ENCODE assay signal across 10 mouse cellular contexts in the genomic region with DNA sequence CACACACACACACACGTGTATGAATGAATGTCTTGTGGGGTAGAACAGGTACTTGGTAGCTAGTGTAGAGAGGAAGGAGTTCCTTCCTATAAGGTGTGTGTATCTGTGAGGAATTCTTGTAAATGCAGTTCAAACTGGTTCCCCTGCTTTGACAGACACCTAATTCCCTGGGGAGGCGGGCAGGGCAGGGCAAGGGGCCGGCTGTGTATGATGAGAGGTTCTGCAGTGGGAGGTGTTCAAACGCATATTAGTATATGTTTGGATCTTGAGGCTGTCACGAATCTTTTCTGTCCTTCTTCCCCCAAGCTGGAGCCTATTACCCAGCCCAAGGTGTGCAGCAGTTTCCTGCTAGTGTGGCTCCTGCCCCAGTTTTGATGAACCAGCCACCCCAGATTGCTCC. TPM values are rescaled to one million over a fixed set of nuclear protein-coding genes. Genes with fewer than 3 reads are reported as not detected.
DNase-seq lines count a peak whose midpoint lies in the region; ATAC-seq and TF ChIP-seq lines count a peak whose summit lies in the region.
"Had no signal": no experiment of that assay in that cellular context is flagged by ENCODE, and none has a peak within 500 bp of the region (broad histone marks: within the 10 kb centered on the region; RNA-seq: fewer than 3 reads in every experiment).

No protein-coding gene starts in this region.

- peaks cover 34% of the 10 kb centered on the region for H3K4me1 ChIP-seq in heart, embryonic 15.5 days (replicated peaks)
- H3K4me1 ChIP-seq in megakaryocyte, embryonic 14.5 days, result peaks cover 85% of the 10 kb centered on the region
- H3K4me1 ChIP-seq in limb, embryonic 15.5 days, result peaks cover 28% of the 10 kb centered on the region
- H3K4me1 ChIP-seq in kidney, embryonic 15.5 days, result peaks cover 27% of the 10 kb centered on the region
- H3K4me1 ChIP-seq in forebrain, postnatal 0 days (ENCODE audit: insufficient read depth), result peaks cover 6% of the 10 kb centered on the region; the same call in 1 of the 2 replicates

- intact Hi-C loops in heart, postnatal 25 days (cut with DNase I), result no loop called here

- no peak for DNase-seq in heart, postnatal 25 days (ENCODE audit: low spot score)
- DNase-seq in forebrain, postnatal 0 days, result no peak

- H3K36me3 ChIP-seq in heart, embryonic 15.5 days, result peaks cover 74% of the 10 kb centered on the region
- peaks cover 84% of the 10 kb centered on the region for H3K36me3 ChIP-seq in megakaryocyte, embryonic 14.5 days (replicated peaks; ENCODE audit: low read length)
- peaks cover 77% of the 10 kb centered on the region for H3K36me3 ChIP-seq in limb, embryonic 15.5 days
- H3K36me3 ChIP-seq in kidney, embryonic 15.5 days, result peaks cover 81% of the 10 kb centered on the region
- peaks cover 76% of the 10 kb centered on the region for H3K36me3 ChIP-seq in forebrain, postnatal 0 days (ENCODE audit: insufficient read depth)

- no peak overlapping the region for H3K4me3 ChIP-seq in heart, embryonic 15.5 days
- H3K4me3 ChIP-seq in megakaryocyte, embryonic 14.5 days (replicated peaks), result peak overlapping the region; percentile 24
- no peak overlapping the region for H3K4me3 ChIP-seq in limb, embryonic 15.5 days
- H3K4me3 ChIP-seq in kidney, embryonic 15.5 days (replicated peaks), result no peak overlapping the region
- H3K4me3 ChIP-seq in forebrain, postnatal 0 days (ENCODE audit: low read depth, low read length), result no peak overlapping the region
- H3K4me3 ChIP-seq: forebrain, embryonic 13.5 days; neural tube, embryonic 13.5 days had no signal

- no peak for ATAC-seq in heart, embryonic 15.5 days (replicated peaks; ENCODE audit: insufficient number of reproducible peaks, insufficient read depth, low FRiP score, low read depth)
- no peak for ATAC-seq in megakaryocyte, adult 5-6 weeks (ENCODE audit: poor library complexity, severe bottlenecking)
- no peak for ATAC-seq in limb, embryonic 15.5 days (ENCODE audit: insufficient number of reproducible peaks, low FRiP score, low TSS enrichment, low read depth)
- no peak for ATAC-seq in kidney, embryonic 15.5 days (replicated peaks; ENCODE audit: low FRiP score)
- no peak for ATAC-seq in forebrain, postnatal 0 days
- ATAC-seq: forebrain, embryonic 13.5 days; midbrain, embryonic 16.5 days had no signal

- no peaks in the 10 kb centered on the region for H3K9me3 ChIP-seq in heart, embryonic 15.5 days (replicated peaks)
- H3K9me3 ChIP-seq in megakaryocyte, embryonic 14.5 days, result no peaks in the 10 kb centered on the region
- no peaks in the 10 kb centered on the region for H3K9me3 ChIP-seq in limb, embryonic 15.5 days
- H3K9me3 ChIP-seq in kidney, embryonic 15.5 days (replicated peaks), result no peaks in the 10 kb centered on the region
- no peaks in the 10 kb centered on the region for H3K9me3 ChIP-seq in forebrain, postnatal 0 days (ENCODE audit: low read length)
- H3K9me3 ChIP-seq: forebrain, embryonic 13.5 days; neural tube, embryonic 13.5 days had no signal

- 83% methylated on average over 5 of the region's 5 CpGs for WGBS in heart, embryonic 15.5 days
- WGBS in limb, embryonic 15.5 days, result 71% methylated on average over 5 of the region's 5 CpGs
- WGBS in kidney, embryonic 15.5 days, result 83% methylated on average over 5 of the region's 5 CpGs
- WGBS in forebrain, postnatal 0 days, result 89% methylated on average over 5 of the region's 5 CpGs

- H3K27me3 ChIP-seq in heart, embryonic 15.5 days, result no peaks in the 10 kb centered on the region
- no peaks in the 10 kb centered on the region for H3K27me3 ChIP-seq in megakaryocyte, embryonic 14.5 days (replicated peaks)
- no peaks in the 10 kb centered on the region for H3K27me3 ChIP-seq in limb, embryonic 15.5 days
- H3K27me3 ChIP-seq in kidney, embryonic 15.5 days, result no peaks in the 10 kb centered on the region
- no peaks in the 10 kb centered on the region for H3K27me3 ChIP-seq in forebrain, postnatal 0 days (ENCODE audit: insufficient read depth, low read length)
- H3K27me3 ChIP-seq: forebrain, embryonic 13.5 days; neural tube, embryonic 13.5 days had no signal

- no peak for TF ChIP-seq CTCF in forebrain, postnatal 0 days (IDR thresholded peaks at IDR 0.05; ENCODE audit: low read depth)

- H3K4me2 ChIP-seq in heart, embryonic 15.5 days, result no peak overlapping the region
- no peak overlapping the region for H3K4me2 ChIP-seq in limb, embryonic 15.5 days
- H3K4me2 ChIP-seq in kidney, embryonic 15.5 days, result no peak overlapping the region
- no peak overlapping the region for H3K4me2 ChIP-seq in forebrain, postnatal 0 days (ENCODE audit: low read depth)
- H3K4me2 ChIP-seq: forebrain, embryonic 13.5 days; neural tube, embryonic 13.5 days had no signal

- peak overlapping the region; percentile 29 for H3K27ac ChIP-seq in heart, embryonic 15.5 days
- 0 out of 2 replicates have a peak overlapping the region, but pooled peaks have one; percentile 43 for H3K27ac ChIP-seq in limb, embryonic 15.5 days
- H3K27ac ChIP-seq in kidney, embryonic 15.5 days, result no peak overlapping the region
- H3K27ac ChIP-seq in forebrain, postnatal 0 days (ENCODE audit: low read depth, low read length), result no peak overlapping the region
- H3K27ac ChIP-seq: forebrain, embryonic 13.5 days; neural tube, embryonic 13.5 days had no signal

- no peak overlapping the region for H3K9ac ChIP-seq in heart, embryonic 15.5 days
- no peak overlapping the region for H3K9ac ChIP-seq in limb, embryonic 15.5 days
- H3K9ac ChIP-seq in kidney, embryonic 15.5 days, result no peak overlapping the region
- no peak overlapping the region for H3K9ac ChIP-seq in forebrain, postnatal 0 days
- H3K9ac ChIP-seq: forebrain, embryonic 13.5 days; neural tube, embryonic 13.5 days had no signal

RNA-seq across cellular contexts. Expression of gene Eif4g1, which starts 9.3 kb away (rescaled TPM):
- polyA plus RNA-seq in heart, embryonic 15.5 days (2015; fragmentation: Nextera tagmentation; extraction: Ambion mirVana), result 95.3 and 129 TPM in 2 replicates
- total RNA-seq in heart, postnatal 25 days (2021), result 100 to 1,000 TPM; 388 to 397 TPM
- 247 and 739 TPM in 2 replicates for polyA plus RNA-seq in megakaryocyte, embryonic 14.5 days (2012; ENCODE audit: insufficient read depth, low replicate concordance)
- total RNA-seq in megakaryocyte, adult 5-6 weeks (2015), result 117 and 119 TPM in 2 replicates
- total RNA-seq in megakaryocyte, adult 5-6 weeks (2017), result 159 and 160 TPM in 2 replicates
- polyA plus RNA-seq in limb, embryonic 15.5 days (2015; fragmentation: Nextera tagmentation; extraction: Ambion mirVana), result 161 and 175 TPM in 2 replicates
- polyA plus RNA-seq in kidney, embryonic 15.5 days (2015; fragmentation: Nextera tagmentation; extraction: Ambion mirVana), result 187 and 208 TPM in 2 replicates
- total RNA-seq in forebrain, postnatal 0 days (2014; rRNA removed), result 223 and 282 TPM in 2 replicates
- 89.8 and 111 TPM in 2 replicates for polyA plus RNA-seq in forebrain, postnatal 0 days (2015; fragmentation: Nextera tagmentation; extraction: Ambion mirVana)

RNA-seq across cellular contexts. Expression of gene Fam131a, which starts 15.7 kb away (rescaled TPM):
- 7.1 and 9.0 TPM in 2 replicates for polyA plus RNA-seq in heart, embryonic 15.5 days (2015; fragmentation: Nextera tagmentation; extraction: Ambion mirVana)
- total RNA-seq in heart, postnatal 25 days (2021), result 10 to 100 TPM; 28.3 to 31.4 TPM
- polyA plus RNA-seq in megakaryocyte, embryonic 14.5 days (2012; ENCODE audit: insufficient read depth, low replicate concordance), result 7.9 and 8.6 TPM in 2 replicates
- total RNA-seq in megakaryocyte, adult 5-6 weeks (2015), result 0.09 and 0.33 TPM in 2 replicates
- 0.16 and 0.55 TPM in 2 replicates for total RNA-seq in megakaryocyte, adult 5-6 weeks (2017)
- 12.8 and 13.2 TPM in 2 replicates for polyA plus RNA-seq in limb, embryonic 15.5 days (2015; fragmentation: Nextera tagmentation; extraction: Ambion mirVana)
- polyA plus RNA-seq in kidney, embryonic 15.5 days (2015; fragmentation: Nextera tagmentation; extraction: Ambion mirVana), result 6.4 and 6.7 TPM in 2 replicates
- 169 and 200 TPM in 2 replicates for total RNA-seq in forebrain, postnatal 0 days (2014; rRNA removed)
- 81.6 and 89.9 TPM in 2 replicates for polyA plus RNA-seq in forebrain, postnatal 0 days (2015; fragmentation: Nextera tagmentation; extraction: Ambion mirVana)

RNA-seq across cellular contexts. Expression of gene Psmd2, which starts 25.9 kb away (rescaled TPM):
- 202 and 242 TPM in 2 replicates for polyA plus RNA-seq in heart, embryonic 15.5 days (2015; fragmentation: Nextera tagmentation; extraction: Ambion mirVana)
- 100 to 1,000 TPM; 190 to 201 TPM for total RNA-seq in heart, postnatal 25 days (2021)
- polyA plus RNA-seq in megakaryocyte, embryonic 14.5 days (2012; ENCODE audit: insufficient read depth, low replicate concordance), result 33.0 and 128 TPM in 2 replicates
- 88.9 and 92.4 TPM in 2 replicates for total RNA-seq in megakaryocyte, adult 5-6 weeks (2015)
- total RNA-seq in megakaryocyte, adult 5-6 weeks (2017), result 134 and 172 TPM in 2 replicates
- polyA plus RNA-seq in limb, embryonic 15.5 days (2015; fragmentation: Nextera tagmentation; extraction: Ambion mirVana), result 292 and 314 TPM in 2 replicates
- polyA plus RNA-seq in kidney, embryonic 15.5 days (2015; fragmentation: Nextera tagmentation; extraction: Ambion mirVana), result 330 and 353 TPM in 2 replicates
- total RNA-seq in forebrain, postnatal 0 days (2014; rRNA removed), result 237 and 242 TPM in 2 replicates
- 287 and 331 TPM in 2 replicates for polyA plus RNA-seq in forebrain, postnatal 0 days (2015; fragmentation: Nextera tagmentation; extraction: Ambion mirVana)

RNA-seq across cellular contexts. Expression of gene Polr2h, which starts 40.1 kb away (rescaled TPM):
- 41.0 and 54.5 TPM in 2 replicates for polyA plus RNA-seq in heart, embryonic 15.5 days (2015; fragmentation: Nextera tagmentation; extraction: Ambion mirVana)
- 10 to 100 TPM in 1 of 2 experiments, 1 to 10 TPM in 1; 9.0 to 10.5 TPM for total RNA-seq in heart, postnatal 25 days (2021)
- polyA plus RNA-seq in megakaryocyte, embryonic 14.5 days (2012; ENCODE audit: insufficient read depth, low replicate concordance), result 2.9 TPM in 1 of 2 replicates, not detected in the other
- 34.7 and 36.7 TPM in 2 replicates for total RNA-seq in megakaryocyte, adult 5-6 weeks (2015)
- total RNA-seq in megakaryocyte, adult 5-6 weeks (2017), result 27.8 and 29.2 TPM in 2 replicates
- 87.1 and 89.8 TPM in 2 replicates for polyA plus RNA-seq in limb, embryonic 15.5 days (2015; fragmentation: Nextera tagmentation; extraction: Ambion mirVana)
- 116 and 120 TPM in 2 replicates for polyA plus RNA-seq in kidney, embryonic 15.5 days (2015; fragmentation: Nextera tagmentation; extraction: Ambion mirVana)
- 43.7 and 55.3 TPM in 2 replicates for total RNA-seq in forebrain, postnatal 0 days (2014; rRNA removed)
- 87.4 and 103 TPM in 2 replicates for polyA plus RNA-seq in forebrain, postnatal 0 days (2015; fragmentation: Nextera tagmentation; extraction: Ambion mirVana)

RNA-seq across cellular contexts. Expression of gene Clcn2, which starts 40.2 kb away (rescaled TPM):
- polyA plus RNA-seq in heart, embryonic 15.5 days (2015; fragmentation: Nextera tagmentation; extraction: Ambion mirVana), result 3.8 and 6.5 TPM in 2 replicates
- 1 to 10 TPM; 1.5 to 2.1 TPM for total RNA-seq in heart, postnatal 25 days (2021)
- 2.1 TPM in 1 of 2 replicates, not detected in the other for polyA plus RNA-seq in megakaryocyte, embryonic 14.5 days (2012; ENCODE audit: insufficient read depth, low replicate concordance)
- total RNA-seq in megakaryocyte, adult 5-6 weeks (2015), result 0.49 and 0.84 TPM in 2 replicates
- 1.3 and 1.4 TPM in 2 replicates for total RNA-seq in megakaryocyte, adult 5-6 weeks (2017)
- 12.7 and 13.8 TPM in 2 replicates for polyA plus RNA-seq in limb, embryonic 15.5 days (2015; fragmentation: Nextera tagmentation; extraction: Ambion mirVana)
- polyA plus RNA-seq in kidney, embryonic 15.5 days (2015; fragmentation: Nextera tagmentation; extraction: Ambion mirVana), result 16.3 and 20.1 TPM in 2 replicates
- 41.9 and 47.9 TPM in 2 replicates for total RNA-seq in forebrain, postnatal 0 days (2014; rRNA removed)
- polyA plus RNA-seq in forebrain, postnatal 0 days (2015; fragmentation: Nextera tagmentation; extraction: Ambion mirVana), result 10.7 and 14.1 TPM in 2 replicates

Comparison
In these comparisons a context has a peak if more than half of its experiments do, and no peak if none do; other contexts are left out.
1. H3K27ac ChIP-seq: peak in heart, embryonic 15.5 days (single experiment) and limb, embryonic 15.5 days (single experiment); none in kidney, embryonic 15.5 days (single experiment) and forebrain, postnatal 0 days (single experiment).